Mouse (Mus musculus) cerebellum, postnatal 4 days (tissue): ENCODE measurements around the gene Cacna1c.

Experiments
- DNase-seq, 2 experiments: peaks; one replicate each; pipeline ENCODE4 v3.0.0; 2022; ENCODE audit warnings: low spot score in 2 of 2, mixed read lengths in 1 of 2

Cacna1c gene

DNA sequence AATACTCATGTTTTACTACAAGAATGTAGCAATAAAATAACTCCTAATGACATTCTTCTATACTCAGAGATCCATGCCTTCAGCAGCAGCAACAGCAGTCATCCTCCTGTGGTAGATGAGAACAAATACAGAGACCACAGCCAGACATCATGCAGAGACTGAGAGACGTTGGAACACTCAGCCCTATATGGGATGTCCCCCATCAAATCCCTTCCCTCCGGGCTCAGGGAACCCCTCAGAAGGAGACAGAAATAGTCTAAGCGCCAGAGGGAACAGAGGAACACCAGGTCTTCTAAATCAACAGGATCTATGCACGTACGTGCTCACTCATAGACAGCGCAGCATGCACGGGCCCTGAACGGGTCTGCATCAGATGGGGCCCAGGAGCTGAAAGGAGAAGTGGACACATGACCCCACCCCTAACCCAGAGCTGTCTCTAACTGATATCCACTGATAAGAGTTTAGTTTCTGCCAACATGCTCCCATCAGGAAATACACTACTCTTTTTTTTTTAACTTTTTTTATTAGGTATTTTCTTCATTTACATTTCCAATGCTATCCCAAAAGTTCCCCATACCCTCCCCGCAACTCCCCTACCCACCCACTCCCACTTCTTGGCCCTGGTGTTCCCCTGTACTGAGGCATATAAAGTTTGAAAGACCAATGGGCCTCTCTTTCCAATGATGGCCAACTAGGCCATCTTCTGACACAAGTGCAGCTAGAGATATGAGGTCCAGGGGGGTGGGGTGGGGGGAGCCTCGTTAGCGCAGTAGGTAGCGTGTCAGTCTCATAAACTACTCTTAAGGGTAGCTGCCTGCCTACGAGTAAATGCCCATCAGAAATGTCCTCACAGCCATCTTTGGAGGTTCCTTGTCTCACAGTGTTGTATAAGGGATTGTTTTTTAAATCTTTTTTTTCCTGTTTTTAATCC, 182.8 kb downstream of the Cacna1c start:
- DNase-seq: no peak

DNA sequence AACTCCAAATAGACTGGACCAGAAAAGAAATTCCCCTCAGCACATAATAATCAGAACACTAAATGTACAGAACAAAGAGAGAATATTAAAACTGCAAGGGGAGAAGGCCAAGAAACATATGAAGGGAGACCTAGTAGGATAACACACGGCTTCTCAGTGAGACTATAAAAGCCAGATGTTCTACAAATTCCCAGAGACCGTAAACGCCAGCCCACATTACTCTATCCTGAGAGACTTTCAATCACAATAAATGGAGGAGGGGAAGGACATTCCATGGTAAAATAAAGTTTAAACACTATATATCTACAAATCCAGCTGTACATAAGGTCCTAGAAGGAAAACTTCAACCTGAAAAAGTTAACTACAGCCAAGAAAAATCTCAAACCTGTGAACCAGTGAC, 185.3 kb downstream of the Cacna1c start:
- DNase-seq: no peak

DNA sequence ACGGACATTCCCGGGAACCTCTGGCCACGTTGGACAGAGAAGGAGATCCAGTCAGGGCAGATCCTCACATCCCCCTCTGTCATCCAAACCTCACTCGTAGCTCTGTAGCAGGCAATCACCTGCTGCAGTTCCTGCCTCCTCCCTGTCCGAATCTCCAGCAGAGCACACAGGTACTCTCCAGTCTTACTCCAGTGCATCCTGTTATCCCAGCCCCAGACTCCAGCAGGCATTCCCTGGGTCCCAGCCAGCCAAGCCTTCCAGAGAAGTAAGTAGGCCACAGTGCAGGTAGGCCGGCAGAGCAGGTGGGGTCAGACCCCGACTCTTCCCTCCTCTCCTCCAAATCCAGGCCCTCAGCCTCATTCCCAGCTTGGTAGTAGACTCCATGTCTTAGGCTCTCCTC, 186.7 kb downstream of the Cacna1c start:
- no peak for DNase-seq

DNA sequence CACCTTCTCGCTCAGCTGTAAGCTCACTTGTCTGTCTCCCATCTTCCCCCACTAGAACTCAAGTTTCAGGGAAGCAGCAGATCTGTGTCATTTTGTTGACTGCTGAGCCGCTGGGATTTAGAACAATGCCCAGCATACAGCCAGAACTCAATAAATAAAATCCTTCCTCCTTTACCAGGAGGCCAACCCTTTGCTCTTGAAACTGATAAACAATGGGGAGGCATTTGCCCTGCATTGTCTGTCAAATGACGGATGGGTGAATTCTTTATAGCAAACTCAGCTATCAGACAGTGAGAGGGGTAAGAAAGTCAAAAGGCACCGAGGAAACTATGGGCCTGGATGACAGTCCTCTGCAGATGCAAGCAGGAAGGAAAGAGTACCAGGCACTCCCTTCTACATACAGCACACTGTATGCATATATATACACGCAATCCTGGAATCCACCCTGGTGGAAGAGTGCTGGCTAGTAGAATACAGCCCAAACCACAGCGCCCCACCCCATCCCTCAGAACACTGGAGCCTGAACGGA, 187.5 kb downstream of the Cacna1c start:
- no peak for DNase-seq

DNA sequence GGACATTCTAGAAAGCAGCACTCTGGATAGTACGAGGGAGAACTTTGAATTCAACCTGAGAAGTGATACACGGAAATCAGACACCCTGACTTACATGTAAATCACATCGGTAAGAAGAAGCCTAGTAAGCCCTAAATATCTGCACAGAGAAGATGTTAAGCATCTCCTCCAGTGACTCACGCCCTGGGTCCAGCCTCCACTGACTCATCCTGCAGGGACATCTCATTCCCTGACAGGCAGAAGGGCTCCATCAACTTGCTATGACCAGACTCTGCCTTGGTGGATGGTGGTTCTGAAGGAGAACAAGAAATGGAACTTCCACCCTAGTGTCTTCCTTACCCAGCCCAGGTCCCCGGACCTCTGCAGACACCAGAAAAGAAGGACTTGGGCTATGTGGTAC, 191.6 kb downstream of the Cacna1c start:
- DNase-seq: no peak

DNA sequence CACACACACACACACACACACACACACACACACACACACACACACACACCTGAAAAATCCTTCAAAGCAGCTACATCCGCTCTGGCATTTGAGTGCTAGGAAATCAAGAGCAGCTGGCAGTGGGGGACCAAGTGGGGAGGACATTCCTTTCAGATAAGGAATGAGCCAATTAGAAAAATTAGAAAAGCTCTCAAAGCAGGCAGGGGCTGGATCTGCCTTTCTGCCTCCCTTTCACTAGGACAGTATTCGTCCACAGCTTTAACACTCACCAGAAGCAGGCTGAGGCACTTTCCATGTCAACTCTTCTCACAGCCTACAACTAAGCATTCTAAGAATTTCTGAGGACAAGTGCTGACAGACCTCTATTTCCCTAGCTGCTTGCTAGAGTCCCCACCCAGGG, 194.8 kb downstream of the Cacna1c start:
- no peak for DNase-seq

DNA sequence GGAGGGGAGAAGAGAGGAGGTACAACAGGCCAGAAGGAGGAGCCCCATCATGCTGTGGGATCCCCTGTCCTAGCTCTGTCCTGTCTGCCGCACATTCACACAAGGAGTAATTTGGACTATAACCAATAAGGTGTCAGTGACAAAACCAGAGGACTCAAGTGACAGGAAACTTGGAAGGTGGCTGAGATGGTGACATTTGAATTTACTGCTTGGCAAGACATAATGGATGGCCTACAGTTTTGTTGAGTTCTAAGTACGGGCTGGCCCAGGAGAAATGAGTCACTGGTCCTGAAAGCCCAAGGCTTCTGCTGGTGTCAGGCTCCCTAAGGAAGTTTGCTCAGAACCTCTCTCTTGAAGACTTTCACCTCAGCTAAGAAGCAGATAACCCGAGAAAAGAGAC, 196.0 kb downstream of the Cacna1c start:
- DNase-seq: no peak

DNA sequence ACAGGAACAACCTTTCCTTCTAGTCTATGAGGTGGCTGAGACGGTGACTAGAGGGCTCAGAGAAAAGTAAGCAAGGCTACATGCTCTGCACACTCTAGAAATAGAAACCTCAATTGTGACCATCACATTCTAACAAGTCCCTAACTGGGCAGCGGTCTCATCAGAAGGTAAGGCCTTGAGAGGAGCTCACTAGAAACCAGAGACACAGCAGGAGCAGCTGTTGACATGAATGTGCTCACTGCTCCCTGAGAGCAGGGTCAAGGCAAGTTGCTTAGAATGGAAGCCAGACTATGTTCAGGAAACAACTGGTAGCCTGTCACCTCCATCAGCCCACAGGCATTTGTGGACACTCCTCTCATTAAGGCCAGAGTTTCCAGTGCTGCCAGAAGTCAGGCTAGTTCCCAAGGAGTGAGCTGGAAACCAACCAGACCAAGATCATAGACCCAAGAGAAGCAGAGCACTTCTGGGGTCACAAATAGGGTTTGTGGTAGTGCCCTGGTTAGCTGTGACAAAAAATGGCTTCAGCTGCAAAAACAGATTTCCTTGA, 196.8 kb downstream of the Cacna1c start:
- DNase-seq: no peak

DNA sequence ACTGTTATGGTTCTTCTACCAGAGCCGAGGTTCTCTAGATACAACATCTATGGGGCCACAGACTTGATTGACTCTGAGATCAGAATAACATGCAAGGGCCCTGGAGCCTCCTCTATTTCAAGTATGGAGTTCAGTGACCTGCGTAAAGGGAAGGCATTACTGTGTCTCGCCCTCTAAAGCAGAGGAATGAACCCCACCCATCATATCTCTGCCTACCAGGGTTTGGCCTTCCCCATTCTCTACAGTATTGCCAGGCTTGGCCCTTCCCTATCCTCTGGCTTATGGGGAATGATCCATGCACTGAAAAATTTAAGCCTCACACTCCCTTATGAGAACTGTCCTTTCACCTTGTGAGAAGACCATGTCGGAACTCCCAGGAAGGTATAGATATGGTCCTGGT, 198.8 kb downstream of the Cacna1c start:
- no peak for DNase-seq

DNA sequence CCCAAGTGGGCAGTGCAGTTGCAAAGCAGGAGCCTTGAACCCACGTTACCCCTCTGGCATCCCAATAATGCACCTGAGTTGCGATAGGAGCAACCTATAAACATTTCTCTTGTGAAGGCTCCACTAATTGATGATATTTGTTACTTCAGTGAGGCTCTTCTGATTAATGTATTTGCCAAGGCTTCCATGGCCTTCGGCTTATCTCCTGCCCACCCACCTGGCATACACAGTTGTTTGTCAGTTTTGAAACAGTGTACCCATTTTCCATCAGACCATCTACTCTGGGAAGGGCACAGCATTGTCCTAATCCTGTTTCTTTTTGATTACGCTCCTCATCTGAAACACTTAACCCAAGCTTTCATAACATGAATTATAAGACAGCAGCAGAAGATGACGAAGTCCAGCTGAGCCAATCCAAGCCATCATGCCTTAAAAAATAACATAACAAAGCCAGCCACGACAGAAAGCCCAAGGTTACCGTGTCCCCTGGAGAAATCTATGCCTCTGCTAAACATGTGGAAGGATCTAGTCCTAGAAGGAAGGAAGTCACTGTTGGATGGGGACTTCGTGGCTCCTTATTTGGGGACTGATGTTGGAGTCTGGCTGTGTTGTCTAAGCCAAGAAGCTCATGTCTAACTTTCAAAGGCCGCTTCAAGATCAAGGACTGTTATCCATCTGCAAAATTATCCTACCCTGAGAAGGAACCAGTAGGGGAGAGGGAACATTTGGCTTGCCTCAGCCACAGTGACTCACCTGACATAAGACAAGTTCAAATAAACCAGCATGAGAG, 201.8 kb downstream of the Cacna1c start:
- DNase-seq: no peak

DNA sequence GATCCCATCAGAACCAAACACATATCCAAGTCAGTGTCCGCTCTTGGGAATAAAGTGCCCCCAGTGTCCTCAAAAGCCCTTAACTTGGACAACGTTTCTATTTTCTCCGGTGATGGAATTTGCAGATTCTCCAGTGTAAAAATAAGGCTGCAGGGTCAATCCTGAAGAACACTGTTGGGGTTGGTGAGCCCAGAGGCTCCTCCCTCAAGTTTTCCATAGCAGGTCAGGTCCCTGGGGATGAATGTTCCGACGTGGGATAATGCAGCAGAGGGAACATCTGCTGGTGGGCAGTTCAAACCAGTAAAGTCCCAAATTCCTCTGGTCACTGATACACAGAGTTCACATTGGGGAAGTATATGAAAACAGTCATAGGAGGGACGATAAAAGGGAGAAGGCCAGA, 203.8 kb downstream of the Cacna1c start:
- no peak for DNase-seq

DNA sequence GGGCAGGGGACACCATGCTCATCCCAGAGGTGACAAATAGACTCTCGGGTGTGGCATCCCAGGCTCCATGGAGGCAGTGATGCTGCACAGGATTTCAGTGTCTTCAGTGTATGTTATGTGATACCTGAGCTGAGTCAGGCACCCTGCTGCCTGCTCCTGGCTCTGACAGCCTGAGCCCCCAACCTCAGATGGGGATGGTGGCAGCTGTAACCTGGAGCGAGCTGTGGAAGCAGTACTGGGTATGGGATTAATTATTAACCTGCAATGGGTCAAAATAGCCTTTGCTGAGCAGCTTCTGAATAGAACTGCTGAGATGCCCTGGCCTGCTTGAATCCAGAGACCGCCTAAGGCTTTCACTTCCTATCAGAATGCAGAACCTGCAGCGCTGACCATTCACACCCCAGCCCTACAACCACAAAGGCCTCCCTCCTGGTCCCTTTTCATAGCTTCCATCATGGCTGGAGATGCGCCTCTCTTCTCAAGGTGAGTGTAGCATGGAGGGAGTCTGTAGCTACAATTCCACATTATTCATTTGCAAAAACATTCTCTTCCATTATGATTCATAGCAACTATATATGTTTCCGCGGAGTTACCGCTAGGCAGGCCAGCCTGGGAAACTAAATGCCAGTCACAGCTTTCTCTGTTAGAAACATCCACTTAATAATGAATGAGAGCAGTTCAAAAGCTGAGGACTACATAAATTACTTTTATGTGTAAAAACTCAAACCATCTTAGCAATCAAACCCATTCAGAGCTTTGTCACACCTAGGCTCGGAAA, 206.0 kb downstream of the Cacna1c start:
- no peak for DNase-seq

DNA sequence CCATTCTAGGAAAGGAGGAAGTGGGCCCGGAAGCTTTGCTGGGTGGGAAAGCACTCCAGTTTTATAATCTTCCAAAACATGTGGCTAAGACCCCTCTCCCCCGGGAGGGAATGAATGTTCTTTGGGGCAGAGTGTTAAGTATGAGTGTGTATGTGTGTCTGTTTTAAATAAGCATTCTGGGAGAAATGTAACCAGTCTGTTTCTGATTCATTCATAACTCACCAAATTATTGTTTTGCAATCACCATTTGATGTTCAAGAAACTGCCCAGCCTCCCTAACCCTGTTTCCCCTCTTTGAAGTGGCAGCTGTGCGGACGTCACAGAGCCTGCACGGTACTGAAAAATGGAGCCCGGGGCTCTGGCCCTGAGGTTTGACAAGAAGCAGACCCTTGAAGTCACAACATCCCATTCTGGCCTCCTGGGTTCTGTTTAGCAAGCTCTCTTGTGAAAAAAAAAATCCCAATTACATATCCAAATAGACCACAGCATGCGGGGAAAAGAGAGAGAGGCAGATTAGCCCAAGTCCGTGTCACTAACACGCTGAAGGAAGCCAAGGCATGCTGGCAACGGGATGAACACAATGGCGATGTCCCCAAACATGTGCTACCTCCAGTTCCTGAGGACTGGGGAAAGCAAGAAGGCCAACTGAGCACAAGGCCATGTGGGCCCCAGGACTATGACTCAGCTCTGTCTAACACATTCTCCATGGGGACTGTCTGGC, 211.9 kb downstream of the Cacna1c start:
- DNase-seq: no peak

DNA sequence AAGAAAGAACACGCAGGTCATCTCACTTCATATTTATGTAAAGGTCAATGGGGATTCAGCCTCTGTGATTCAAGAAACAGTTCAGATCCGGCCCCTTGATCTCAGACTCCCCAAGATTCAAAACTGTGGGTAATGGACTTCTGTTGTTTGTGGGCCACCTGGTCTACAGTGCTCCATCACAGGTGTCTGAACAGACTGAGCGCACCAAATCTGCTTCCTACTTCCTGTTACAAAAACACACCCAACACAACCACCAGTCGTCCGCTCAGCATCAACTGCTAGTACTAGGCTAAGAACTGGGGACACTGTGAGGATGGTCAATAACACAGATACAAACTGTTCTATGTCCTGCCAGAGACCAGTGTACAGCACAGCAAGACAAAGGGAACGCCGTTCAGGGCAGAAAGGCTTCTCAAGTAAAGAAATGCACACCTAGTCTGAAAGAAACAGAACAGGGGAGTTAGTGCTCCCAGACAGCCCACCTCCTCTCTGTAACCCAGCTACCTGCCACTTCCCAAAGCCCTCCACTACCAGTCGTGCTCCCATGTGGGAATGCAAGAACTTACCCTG, 212.7 kb downstream of the Cacna1c start:
- DNase-seq: no peak

DNA sequence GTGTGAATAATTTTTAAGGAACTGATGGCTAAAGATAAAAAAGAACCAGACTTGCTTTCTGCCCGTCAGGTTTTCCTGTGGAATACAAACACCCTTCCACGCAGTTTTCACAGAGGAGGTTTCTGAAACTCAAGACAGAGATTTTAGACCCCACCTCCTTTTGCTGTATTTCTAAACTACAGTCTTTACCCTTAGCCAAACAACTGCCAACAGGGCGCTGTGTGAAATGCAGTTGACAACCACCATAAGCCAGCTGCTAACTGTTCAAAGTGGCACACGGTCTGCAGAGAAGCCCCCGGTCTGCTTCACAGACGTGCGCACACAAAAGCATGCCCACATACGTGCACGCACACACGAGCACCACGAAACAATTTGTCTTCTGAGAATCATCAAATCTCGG, 216.0 kb downstream of the Cacna1c start:
- DNase-seq: no peak

DNA sequence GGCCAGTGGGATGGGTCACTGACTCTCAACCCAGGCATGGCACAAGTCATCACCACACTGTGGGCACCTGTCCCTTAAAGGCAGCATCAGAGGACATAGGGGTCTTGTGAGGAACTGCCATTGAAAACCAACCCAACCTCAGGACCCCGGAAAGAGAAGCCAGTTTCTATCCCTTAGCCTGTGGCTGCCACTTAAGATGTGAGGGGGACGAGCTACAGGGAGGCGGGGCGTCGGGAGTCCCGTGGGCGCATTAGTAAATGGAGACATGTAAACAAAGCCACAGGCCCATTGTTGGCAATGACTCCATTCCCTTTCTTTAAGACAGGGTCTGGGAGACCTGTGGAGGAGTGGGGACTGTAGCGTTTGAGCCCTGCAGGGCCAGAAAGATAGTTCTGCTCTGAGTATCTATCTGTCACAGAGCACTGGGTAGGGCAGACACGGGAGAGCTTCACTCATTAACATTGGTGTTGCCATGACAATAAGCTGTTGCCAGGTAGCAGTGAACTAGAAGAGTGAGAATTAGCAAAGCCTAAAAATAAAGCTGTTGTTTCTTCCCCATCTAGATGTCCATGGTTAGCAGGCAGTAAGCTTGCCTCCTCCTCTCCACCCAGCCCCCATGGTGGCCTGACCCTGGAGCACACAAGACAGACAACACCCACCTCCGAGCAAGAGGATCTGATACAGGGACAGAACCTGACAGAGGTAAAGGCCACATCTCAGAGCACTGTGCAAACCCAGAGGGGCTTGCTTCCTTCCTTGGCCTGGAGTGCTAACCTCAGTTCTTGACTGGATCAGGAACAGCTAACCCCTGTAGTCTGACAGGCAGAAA, 218.6 kb downstream of the Cacna1c start:
- no peak for DNase-seq

DNA sequence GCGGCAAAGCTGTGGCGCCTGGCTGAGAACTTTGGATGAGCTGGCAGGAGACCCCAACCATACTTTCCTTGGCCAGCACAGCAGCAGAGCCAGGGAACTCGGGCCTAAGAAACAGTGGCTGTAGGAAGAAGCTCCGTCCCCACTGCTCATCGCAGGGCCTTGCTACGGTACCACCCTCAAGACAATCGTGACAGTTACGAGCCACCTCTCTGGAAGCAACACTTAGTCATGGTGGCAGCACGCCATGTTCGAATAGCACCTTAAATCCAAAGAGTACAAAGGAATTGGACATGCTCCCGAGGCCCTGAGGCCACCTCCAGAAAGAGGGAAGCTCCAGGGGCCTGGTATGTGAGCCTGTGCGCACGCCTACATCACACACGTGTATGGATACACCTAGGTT, 219.6 kb downstream of the Cacna1c start:
- DNase-seq: no peak

DNA sequence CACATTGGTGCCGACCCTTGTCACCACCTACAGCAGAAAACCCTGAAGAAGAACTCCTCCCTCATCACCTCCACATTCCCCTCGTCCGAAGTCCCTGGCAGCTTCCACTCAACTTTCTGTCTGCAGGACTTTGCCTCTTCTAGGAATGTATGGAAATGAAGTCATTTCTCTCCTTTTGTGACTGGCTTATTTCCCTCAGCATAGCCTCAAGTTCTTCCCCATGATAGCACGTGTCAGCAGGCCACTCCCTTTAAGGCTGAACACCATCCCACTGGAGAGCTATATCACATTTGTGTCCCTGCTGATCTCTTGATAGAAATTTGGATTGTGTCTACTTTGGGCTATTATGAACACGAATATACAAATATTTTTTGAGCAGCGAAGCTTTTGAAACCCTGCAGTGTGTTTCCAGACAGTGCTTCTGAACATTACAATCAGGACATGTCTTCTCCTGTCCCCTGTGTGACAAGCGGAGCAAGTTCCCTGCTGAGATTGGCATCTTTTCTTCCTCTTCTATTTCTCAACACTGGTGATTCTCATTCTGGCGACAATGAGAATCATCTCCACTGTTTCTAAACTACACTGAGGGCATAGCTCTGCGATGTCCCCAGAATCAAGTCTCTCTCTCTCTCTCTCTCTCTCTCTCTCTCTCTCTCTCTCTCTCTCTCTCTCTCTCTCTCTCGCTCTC, 224.2 kb downstream of the Cacna1c start:
- DNase-seq: no peak

DNA sequence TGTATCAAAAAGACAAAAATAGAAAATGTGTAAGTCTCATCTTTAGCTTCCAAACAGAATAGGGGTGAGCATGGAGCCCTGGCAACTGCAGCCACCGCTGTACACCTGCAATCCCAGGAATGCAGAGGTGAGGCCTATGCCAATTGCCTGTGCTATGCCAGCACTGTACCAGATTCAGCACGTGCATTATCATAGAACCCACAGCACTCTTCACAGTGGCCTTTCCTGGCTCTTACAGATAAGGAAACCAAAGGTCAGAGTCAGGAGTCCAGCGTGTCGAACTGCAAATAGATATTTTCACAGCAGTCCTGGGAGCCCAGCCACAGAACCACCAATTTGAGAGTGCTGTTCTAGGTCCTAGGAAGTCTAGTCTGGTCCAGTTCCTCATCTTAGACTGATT, 227.4 kb downstream of the Cacna1c start:
- no peak for DNase-seq
